Comparison of ENCODE assay signal across 17 mouse cellular contexts in genomic region chr16:94507071-94507470, GRCm38 (mm10). TPM values are rescaled to one million over a fixed set of nuclear protein-coding genes. Genes with fewer than 3 reads are reported as not detected.
DNase-seq lines count a peak whose midpoint lies in the region; ATAC-seq lines count a peak whose summit lies in the region.
"Had no signal": no experiment of that assay in that cellular context is flagged by ENCODE, and none has a peak within 500 bp of the region (broad histone marks: within the 10 kb centered on the region; RNA-seq: fewer than 3 reads in every experiment).

No protein-coding gene starts in this region.

- no peak overlapping the region for H3K27ac ChIP-seq in liver, embryonic 13.5 days
- H3K27ac ChIP-seq: embryonic facial prominence, embryonic 10.5 days; embryonic facial prominence, embryonic 12.5 days; forebrain, embryonic 13.5 days; forebrain, embryonic 15.5 days had no signal

- peaks cover 53% of the 10 kb centered on the region for H3K36me3 ChIP-seq in liver, embryonic 13.5 days

- H3K4me2 ChIP-seq in liver, embryonic 13.5 days: no peak overlapping the region
- H3K4me2 ChIP-seq: embryonic facial prominence, embryonic 12.5 days; forebrain, embryonic 13.5 days; forebrain, embryonic 15.5 days had no signal

- H3K9me3 ChIP-seq in liver, embryonic 13.5 days (replicated peaks): no peaks in the 10 kb centered on the region
- H3K9me3 ChIP-seq: embryonic facial prominence, embryonic 10.5 days; embryonic facial prominence, embryonic 12.5 days; forebrain, embryonic 13.5 days; forebrain, embryonic 15.5 days had no signal

- H3K4me3 ChIP-seq in liver, embryonic 13.5 days (replicated peaks): no peak overlapping the region
- H3K4me3 ChIP-seq: embryonic facial prominence, embryonic 10.5 days; embryonic facial prominence, embryonic 12.5 days; forebrain, embryonic 13.5 days; forebrain, embryonic 15.5 days had no signal

- H3K27me3 ChIP-seq in liver, embryonic 13.5 days: no peaks in the 10 kb centered on the region
- H3K27me3 ChIP-seq: embryonic facial prominence, embryonic 12.5 days; forebrain, embryonic 13.5 days; forebrain, embryonic 15.5 days had no signal

- peaks cover 4% of the 10 kb centered on the region for H3K4me1 ChIP-seq in liver, embryonic 13.5 days (replicated peaks)
- H3K4me1 ChIP-seq: embryonic facial prominence, embryonic 10.5 days; embryonic facial prominence, embryonic 12.5 days; forebrain, embryonic 13.5 days; forebrain, embryonic 15.5 days had no signal

- ATAC-seq in liver, embryonic 13.5 days (ENCODE audit: low read depth): peak; percentile 28; the same call in 1 of the 2 replicates
- ATAC-seq: forebrain, embryonic 13.5 days; forebrain, embryonic 15.5 days; forebrain, postnatal 0 days had no signal

- 71% methylated on average over 2 of the region's 2 CpGs for WGBS in liver, embryonic 13.5 days (ENCODE audit: insufficient replicate concordance)

- H3K9ac ChIP-seq in liver, embryonic 13.5 days: no peak overlapping the region
- H3K9ac ChIP-seq: embryonic facial prominence, embryonic 12.5 days; forebrain, embryonic 13.5 days; forebrain, embryonic 15.5 days; forebrain, postnatal 0 days had no signal

- peak; percentile 51 for DNase-seq in adrenal gland, adult 2 months
- DNase-seq in adrenal gland, postnatal 10 days: no peak
- peak; percentile 25 for DNase-seq in adrenal gland, postnatal 14 days
- DNase-seq in adrenal gland, adult 18-20 months (ENCODE audit: low spot score in 2 of 2): no peak
- DNase-seq in liver, embryonic 13.5 days: no peak
- DNase-seq in liver: no peak
- no peak for DNase-seq in layer of hippocampus, adult 9-11 months
- DNase-seq: cerebellum, adult 11-12 months; cerebellum, adult 2 months; cerebellum, adult 9-10 months; cerebellum, postnatal 10 days; cerebellum, postnatal 25 days; forebrain, postnatal 0 days had no signal

RNA-seq across cellular contexts. Expression of gene Vps26c, which starts 19.6 kb away (rescaled TPM):
- 10 to 100 TPM; 53.7 to 58.8 TPM for total RNA-seq in adrenal gland, adult 2 months (2021)
- 24.1 and 25.1 TPM in 2 replicates for polyA plus RNA-seq in adrenal gland, adult 2 months (2012; rRNA removed)
- 10 to 100 TPM; 40.8 to 52.8 TPM for total RNA-seq in adrenal gland, postnatal 10 days (2021)
- 49.1 and 50.4 TPM in 2 replicates for total RNA-seq in adrenal gland, postnatal 14 days (2021)
- total RNA-seq in adrenal gland, adult 18-20 months (2021): 10 to 100 TPM; 54.0 to 54.3 TPM
- 22.2 and 24.2 TPM in 2 replicates for polyA plus RNA-seq in liver, embryonic 13.5 days (2015; fragmentation: Nextera tagmentation; extraction: Ambion mirVana)

Comparison
In these comparisons a context has a peak if more than half of its experiments do, and no peak if none do; other contexts are left out.
1. DNase-seq: peak in adrenal gland, adult 2 months (single experiment) and adrenal gland, postnatal 14 days (single experiment); none in adrenal gland, postnatal 10 days (single experiment), adrenal gland, adult 18-20 months (0 of 2), liver, embryonic 13.5 days (single experiment), liver (single experiment) and layer of hippocampus, adult 9-11 months (single experiment).